Mouse (Mus musculus): Measurements from ENCODE around the gene Lancl1. TPM values are rescaled to one million over a fixed set of nuclear protein-coding genes. Genes with fewer than 3 reads are reported as not detected.

The Lancl1 gene
- polyA plus RNA-seq, 1 experiment from 2014 or later, result 142 TPM

Other genes starting within 250 kb of the Lancl1 start
- gene Kansl1l, start 221.3 kb downstream of the Lancl1 start, polyA plus RNA-seq (2014; fragmentation: Nextera tagmentation; extraction: Ambion mirVana), result 16.1 and 17.2 TPM in 2 replicates
- gene Acadl, start 175.6 kb downstream of the Lancl1 start, polyA plus RNA-seq (2014; fragmentation: Nextera tagmentation; extraction: Ambion mirVana), result 100 and 114 TPM in 2 replicates
- gene Myl1, start 93.5 kb downstream of the Lancl1 start, polyA plus RNA-seq (2014; fragmentation: Nextera tagmentation; extraction: Ambion mirVana), result 14.9 and 19.0 TPM in 2 replicates
- gene Cps1, start 84.2 kb upstream of the Lancl1 start, polyA plus RNA-seq (2014; fragmentation: Nextera tagmentation; extraction: Ambion mirVana), result 0.49 and 2.4 TPM in 2 replicates

Data from stomach, embryonic 14.5 days (tissue).